Mouse (Mus musculus) liver, embryonic 14.5 days (tissue): ENCODE data around the gene Rock2.

ENCODE experiments used
- CTCF ChIP-seq: IDR thresholded peaks from 2 replicates; pipeline ENCODE4 v1.5.1; 2016; ENCODE audit warnings: antibody characterized with exemption, low read depth, control low read depth
- EP300 ChIP-seq: IDR thresholded peaks from 2 replicates; pipeline ENCODE4 v1.6.1; 2016; ENCODE audit warnings: antibody characterized with exemption, low read depth

DNA sequence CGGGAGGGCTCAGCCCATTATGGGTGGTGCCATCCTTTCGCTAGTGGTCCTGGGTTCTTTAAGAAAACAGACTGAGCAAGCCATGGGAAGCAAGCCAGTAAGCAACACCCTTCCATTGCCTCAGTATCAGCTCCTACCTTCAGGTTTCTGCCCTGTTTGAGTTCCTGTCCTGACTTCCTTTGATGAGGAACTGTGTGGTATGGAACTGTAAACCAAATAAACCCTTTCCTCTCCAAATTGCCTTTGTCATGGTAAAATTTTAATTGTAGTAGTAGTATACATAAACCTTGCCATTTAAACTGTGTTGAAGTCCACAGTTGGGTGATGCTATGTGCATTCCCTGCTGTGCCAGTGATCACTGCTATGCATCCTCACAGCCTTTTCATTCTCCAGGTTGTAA, 2.5 kb downstream of the Rock2 start:
- TF ChIP-seq CTCF: no peak
- TF ChIP-seq EP300: no peak
